Mouse (Mus musculus): ENCODE data around the gene Kifc1.
"Not testable (repeated sequence)": the region's sequence is repeated elsewhere in the genome, so short reads cannot be mapped to it uniquely, and the experiment has no call there.

Gene Kifc1

DNA sequence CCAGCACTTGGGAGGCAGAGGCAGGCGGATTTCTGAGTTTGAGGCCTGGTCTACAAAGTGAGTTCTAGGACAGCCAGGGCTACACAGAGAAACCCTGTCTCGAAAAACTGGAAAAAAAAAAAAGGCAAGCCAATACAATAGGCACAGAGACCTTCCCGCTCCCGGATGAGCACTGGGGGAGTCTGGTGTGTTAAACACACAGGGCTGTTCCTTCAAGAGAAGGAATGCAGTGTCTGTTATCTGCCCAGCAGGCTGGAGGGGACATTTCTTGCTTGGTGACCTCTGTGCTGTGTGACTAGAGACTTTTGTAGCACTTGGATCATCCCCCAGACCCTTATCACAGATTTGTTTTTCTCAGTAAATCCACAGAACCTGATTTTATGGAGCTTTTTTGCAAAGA is 11.2 kb upstream of the Kifc1 start:
- DNase-seq, result no peak

DNA sequence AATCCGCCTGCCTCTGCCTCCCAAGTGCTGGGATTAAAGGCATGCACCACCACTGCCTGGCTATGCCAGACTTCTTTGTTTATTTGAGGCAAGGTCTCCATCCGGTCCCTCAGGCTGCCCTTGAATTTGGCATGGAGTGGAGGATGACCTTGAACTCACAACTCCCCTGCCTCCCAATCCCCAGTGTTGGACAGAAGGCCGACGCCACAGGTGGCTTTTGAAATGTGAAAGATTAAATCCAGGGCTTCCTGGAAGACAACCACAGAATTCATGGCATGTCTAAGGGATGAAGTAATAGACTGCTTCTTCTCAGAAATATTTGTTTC is 10.5 kb upstream of the Kifc1 start:
- DNase-seq, result no peak

DNA sequence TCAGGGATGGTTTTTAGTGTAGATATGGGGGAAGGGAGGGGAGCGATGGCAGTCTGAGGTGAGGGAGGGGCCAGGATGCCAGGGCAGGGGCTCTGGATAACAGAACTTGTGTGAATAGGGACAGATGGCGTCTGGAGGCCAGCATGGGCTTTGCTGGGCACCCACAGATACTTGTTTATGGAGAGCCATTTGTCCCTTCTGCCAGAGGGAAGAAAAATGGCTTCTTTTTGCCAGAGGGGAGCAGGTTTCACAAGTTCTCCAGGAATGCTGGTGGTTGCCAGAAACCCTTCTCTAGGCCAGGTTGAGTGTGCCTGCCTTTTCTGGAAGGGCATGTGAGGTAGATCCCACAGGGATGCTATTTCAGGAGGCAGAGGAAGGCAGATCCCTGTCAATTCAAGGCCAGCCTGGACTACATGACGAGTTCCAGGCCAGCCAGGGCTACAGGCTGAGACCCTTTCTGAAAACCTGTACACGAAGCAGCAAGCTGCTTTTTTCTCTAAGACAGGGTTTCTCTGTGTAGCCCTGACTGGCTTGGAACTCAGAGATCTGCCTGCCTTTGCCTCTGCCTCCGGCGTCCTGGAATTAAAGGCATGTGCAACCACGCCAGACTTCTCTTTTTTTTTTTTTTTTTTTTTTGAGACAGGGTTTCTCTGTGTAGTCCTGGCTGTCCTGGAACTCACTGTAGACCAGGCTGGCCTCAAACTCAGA is 10.0 kb upstream of the Kifc1 start:
- no peak for DNase-seq

DNA sequence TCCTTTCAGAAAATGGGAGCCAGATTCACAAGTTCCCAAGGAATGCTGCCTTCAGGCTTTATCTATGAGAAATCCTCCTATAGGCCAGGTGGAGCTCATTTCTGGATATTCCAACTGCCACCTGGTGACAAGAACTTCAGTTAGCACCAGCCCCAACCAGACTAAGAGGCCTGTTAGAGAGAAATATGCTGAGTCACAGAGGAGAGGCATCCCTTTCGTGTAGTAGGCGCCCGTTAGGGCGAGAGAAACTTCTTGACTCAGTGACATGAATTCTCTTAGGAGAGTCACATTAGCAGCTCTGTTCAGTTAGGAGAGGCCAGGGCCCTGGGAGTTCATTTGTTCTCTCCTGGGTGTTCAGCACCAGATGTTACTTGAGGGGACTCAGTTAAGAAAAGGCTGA is 9.2 kb upstream of the Kifc1 start:
- DNase-seq, result no peak

DNA sequence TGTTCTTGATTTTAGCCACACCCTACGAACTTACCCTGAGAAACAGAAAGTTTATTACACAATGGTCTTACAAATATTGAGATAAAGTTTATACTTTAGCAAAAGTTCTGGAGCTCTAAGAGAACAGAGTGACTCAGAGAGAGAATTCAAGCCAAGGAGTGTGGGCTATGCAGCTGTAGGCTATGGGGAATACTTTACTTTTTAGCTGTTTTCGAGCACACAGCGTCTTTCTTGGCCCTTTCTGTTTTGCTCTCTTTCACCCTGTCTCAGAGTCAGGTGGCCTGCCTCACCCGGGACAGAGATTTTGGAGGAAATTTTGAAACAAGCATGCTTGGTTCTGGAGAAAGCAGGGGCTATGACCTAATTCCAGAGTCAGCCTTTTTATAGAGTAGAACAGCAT is 7.7 kb upstream of the Kifc1 start:
- not testable (repeated sequence) for DNase-seq

DNA sequence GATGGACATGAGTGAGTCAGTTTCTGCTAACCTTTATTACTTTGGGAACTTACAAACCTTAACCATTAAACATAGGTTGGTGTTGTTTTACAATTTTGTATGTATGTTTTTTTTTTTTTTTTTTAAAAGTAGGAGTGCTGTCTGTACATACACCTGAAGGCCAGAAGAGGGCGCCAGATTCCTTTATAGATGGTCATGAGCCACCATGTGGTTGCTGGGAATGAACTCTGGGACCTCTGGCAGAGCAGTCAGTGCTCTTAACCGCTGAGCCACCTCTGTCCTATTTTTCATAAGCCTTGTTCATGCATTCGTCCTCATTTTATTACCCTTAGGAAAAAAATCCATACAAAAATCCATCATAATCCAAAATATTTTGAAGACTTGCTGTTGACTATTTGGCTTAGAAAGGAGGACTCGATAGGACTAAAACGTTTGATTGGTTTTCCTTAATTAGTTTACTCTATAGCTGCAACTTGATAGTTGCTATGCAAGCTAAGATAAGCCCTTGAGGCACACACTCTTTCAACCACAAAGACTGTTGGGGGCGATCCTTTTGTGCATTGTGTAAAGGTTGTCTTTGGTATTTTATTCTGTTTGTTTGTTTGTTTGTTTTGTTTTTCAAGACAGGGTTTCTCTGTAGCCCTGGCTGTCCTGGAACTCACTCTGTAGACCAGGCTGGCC is 6.8 kb upstream of the Kifc1 start:
- peak in 1 of 2 experiments; percentile 58 for DNase-seq

DNA sequence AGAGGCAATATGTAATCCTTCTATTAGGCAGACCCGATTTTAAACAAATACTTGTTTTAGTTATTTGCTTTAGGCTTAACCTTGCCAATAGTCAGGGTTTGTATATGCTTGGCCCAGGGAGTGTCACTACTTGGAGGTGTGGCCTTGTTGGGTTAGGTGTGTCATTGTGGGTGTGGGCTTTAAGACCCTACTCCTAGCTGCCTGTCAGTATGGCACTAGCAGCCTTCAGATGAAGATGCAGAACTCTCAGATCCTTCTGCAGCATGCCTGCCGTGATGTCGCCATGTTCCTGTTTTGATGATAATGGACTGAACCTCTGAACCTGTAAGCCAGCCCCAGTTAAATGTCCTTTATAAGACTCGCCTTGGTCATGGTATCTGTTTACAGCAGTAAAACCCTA is 2.5 kb upstream of the Kifc1 start:
- DNase-seq, result not testable (repeated sequence)

DNA sequence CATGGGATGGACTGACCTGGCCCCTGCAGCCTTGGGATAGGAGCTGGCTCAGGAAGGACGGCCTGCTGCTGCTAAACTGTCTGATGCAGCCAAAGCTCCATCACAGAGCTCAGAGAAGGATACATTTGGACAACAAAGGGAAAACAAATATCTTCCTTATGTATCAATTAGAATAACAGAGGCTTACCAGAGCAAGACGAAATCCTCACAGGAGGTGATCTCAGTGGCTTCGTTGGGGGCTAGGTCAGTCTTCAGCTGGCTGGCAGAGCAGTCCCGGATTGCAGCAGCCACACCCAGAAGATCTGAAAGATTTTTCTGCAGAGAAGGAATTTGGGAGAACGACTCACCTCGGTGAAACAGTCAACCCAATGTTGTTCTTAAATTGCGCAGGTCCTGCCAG is 2.0 kb upstream of the Kifc1 start:
- no peak for DNase-seq

DNA sequence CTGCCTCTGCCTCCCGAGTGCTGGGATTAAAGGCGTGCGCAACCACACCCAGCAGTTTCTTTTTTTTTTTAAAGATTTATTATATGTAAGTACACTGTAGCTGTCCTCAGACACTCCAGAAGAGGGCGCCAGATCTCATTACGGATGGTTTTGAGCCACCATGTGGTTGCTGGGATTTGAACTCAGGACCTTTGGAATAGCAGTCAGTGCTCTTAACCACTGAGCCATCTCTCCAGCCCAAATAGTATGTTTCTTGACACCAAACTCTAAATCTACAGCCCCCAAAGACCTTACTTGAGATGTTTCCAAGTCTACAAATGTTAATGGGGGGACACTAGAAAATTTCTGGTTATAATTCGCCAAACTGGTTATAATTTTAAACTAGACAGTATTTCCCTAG is 1.4 kb upstream of the Kifc1 start:
- DNase-seq, result not testable (repeated sequence)

DNA sequence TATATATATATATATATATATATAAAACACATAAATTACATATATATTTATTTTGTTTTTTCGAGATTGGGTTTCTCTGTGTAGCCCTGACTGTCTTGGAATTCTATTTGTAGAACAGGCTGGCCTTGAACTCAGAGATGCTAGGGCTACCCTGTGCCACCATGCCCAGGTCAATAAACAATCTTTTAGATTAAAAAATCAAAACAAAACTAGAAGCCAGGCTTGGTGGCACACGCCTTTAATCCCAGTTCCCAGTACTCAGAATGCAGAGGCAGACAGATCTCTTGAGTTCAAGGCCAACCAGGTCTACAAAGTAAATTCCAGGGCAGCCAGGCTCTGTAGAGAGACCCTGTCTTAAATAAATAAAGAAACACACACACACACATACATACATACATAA is 896 bp upstream of the Kifc1 start:
- DNase-seq, result no peak

DNA sequence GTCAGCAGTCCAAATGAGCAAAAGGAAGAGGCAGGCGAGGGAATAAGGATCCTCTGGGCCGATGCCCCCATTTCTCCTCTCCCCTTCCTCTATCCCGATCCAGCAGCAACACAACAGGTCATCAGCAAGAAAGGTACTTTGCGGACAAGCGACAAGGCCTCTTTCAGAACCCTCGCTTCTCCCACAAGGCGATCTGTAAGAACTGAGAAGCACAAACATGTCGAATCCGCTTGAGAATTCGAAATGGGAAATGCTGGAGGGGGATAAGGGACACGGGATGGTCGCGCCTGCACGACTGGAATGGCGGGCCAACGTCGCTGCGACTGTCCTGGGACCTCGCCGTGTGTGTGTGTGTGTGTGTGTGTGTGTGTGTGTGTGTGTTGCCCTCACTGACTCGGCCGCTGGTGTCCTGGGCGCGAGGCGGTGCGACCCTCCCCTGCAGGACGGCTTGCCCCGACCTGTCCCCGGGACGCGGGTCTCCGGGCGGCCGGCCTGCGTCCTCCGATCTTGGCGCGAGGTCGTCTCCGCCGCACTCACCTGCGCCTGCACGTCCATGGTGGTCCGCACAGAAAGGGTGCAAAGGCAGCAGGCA is 424 bp downstream of the Kifc1 start:
- DNase-seq, result not testable (repeated sequence)

DNA sequence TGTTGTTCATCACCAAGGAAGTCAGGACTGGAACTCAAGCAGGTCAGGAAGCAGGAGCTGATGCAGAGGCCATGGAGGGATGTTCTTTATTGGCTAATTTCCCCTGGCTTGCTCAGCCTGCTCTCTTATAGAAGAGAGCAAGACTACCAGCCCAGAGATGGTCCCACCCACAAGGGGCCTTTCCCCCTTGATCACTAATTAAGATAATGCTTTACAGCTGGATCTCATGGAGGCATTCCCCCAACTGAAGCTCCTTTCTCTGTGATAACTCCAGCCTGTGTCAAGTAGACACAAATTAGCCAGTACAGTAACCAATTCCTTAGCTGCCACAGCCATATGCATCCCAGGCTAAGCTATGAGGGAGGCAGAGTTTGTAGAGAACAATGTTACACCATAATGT is 2.2 kb downstream of the Kifc1 start:
- DNase-seq, result not testable (repeated sequence)

DNA sequence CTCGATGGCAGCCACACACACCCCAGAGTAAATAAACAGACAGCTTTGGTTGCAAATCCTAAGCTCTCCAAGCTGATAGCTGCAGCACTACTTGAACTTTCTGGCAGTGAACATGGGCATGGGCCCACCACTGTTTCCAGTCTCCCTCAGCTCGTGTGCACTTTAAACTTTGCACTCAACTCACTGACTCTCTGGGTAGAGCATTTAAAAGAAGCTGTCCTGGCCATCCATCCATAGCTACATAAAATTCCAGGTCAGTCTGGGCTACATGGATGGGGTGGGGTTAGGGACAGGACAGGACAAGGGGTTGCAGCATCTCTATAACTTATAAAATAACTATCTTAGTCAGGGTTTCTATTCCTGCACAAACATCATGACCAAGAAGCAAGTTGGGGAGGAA is 2.7 kb downstream of the Kifc1 start:
- DNase-seq, result not testable (repeated sequence)

DNA sequence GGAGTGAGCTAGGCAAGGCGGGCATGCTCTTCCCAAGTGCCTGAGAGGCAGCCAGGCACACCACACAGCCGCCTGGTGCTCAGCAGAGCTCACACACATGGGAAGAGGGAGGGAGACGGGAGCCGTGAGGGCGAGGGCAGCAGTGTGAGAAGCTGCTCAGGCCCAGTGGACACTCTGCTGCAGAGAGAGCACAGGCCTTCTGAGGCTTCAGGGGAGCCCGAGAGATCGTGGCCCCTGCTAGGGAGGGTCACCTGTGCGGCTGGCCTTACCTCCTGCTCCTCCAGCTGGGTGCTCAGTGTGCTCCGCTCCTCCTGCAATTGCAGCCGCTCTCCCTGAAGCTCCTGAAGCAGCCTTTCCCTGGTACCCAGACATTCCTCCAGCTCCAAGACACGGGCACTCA is 6.1 kb downstream of the Kifc1 start:
- DNase-seq, result not testable (repeated sequence)

DNA sequence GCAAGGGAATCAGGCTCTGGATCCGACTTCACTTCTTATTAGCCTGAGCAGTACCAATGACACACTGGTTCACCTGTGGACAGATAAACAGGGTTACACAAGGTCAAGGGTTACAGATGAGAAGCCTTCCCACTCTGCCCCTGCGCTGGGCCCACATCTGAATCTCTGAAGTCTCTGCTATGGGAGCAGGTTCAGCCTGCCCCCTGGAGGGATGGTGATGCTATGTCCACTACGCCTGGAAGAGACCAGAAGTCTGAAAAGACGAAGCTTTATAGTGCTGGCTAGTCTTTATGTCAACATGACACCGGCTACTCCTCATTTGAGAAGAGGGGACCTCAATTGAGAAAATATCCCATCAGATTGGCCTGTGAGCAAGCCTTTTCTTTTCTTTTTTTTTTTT is 14.7 kb downstream of the Kifc1 start:
- peak in 1 of 2 experiments; percentile 21 for DNase-seq

DNA sequence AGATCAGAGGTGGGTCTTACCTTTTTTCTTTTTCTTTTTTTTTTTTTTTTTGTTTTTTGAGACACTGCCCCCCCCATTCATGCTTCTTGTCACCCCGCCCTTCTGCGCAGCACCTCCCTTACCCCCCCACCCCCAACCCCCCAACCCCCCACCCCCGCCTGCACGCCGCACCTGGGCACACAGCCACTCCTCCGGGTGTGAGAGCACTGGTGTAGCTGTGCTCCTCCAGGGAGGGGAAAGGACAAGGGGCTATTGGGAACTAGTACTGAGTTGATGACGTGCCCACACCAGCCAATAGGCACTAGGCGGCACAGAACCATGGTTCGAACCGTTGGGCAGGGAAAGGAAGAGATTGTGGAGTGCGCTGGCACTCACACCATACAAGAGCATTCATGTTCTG is 16.1 kb downstream of the Kifc1 start:
- no peak for DNase-seq

DNA sequence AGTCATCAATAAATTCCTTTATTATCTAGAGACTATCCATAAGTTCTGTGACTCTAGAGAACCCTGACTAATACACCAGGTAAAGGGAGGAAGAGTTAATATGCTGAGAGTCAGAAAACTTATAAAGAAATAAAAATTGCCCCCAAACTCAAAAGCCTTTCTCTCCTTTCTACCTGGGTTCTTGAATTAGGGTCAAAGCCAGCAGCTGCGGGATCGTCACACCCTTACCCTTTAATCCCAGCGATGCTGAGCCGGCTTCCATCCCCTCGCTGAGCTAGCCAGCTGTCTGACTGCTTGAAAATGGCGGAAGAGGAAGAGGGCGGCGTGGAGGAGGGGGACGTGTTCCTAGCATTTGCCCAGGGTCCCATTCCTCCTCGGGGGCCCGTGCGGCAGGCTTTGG is 16.9 kb downstream of the Kifc1 start, which contains the start of gene Gm7029:
Gene Gm7029 (plus strand): TSS at position 301 of the 400 bp plus-strand sequence.
- not testable (repeated sequence) for DNase-seq

DNA sequence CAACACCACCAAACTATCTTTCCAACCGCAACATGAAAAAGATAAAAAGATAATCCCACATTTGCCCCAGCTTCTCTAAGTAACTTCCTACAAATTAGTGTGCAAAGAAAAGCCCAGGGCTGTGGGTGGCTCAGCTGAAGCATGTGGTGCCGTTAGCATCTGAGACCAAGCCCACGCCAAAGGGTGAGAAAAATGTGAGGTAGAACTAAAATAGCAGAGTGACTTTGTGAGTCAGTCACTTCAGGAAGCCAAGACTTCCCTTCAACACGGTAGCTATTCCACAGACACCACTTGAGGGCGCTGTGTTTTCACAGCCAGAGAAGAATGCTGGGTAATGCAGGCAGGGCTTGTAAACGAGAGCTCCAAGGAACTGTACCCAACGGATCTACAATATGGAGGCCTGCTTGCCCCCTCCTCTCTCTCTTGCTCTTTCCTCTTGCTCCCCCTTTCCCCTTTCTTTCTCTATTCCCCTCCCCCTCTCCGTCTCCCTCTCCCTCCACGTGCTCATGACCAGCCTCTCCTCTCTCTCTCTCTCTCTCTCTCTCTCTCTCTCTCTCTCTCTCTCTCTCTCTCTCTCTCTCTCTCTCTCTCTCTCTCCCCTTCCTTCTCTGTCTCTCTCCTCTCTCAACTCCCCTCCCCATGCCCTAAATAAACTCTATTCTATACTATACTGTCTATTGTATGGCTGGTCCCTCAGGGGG is 25.0 kb downstream of the Kifc1 start:
- peak; percentile 50 to 69 for DNase-seq

DNA sequence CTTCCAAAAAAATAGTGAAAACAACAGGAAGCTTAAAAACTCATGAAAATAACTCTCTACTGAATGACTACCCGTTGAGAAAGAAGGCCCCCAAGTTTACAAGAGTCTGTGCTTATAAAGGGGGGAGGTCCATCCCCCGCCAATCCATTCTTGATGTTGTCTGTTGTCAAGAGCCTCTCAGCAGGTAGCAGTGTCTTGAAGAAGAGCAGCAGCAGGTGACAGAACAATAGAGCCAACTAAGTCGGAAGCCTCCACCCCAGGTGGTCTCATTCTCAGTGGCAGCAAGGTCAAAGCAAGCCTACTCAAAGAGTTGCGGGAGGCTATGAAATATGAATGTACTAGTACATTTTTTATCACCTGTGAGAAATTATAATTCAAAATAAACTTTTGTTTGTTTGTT is 32.6 kb downstream of the Kifc1 start:
- no peak for DNase-seq

DNA sequence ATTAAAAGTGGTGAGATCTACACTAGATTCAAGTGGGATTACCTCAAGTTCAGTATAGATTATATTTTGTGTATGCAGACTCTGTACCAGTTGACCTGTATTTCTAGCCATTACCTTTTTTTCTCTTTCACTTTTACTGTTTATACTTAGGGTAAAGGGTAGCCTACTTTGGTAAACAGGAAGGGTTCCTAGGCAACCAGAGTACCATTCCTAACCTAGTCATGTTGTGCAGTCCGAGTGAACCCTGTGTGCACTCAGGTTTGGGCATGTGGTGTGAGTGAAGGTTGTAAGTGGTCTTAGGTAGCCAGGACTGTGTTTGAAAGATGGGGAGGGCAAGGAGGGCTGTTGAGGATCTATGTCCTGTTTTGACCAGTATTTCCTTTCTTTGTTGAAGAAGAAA is 39.1 kb downstream of the Kifc1 start:
- no peak for DNase-seq

DNA sequence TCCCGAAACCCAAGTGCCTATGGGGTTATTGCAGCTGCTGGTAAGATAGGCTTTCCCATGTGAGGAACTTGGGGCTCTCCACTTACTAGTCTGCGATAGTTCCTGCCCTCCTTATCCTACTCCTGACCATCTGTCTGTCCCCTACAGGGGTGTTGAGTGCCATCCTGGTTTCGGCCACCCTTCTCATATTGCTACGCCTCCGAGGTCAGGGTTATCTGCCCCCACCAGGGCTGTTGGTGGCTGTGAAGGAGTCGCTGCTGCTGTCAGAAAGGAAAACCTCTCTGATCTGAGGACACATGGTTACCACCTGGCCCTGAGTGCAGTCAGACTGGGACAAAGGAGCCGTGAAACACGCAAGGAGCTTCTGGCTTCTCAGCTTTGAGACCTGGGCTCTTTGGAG is 42.3 kb downstream of the Kifc1 start:
- no peak for DNase-seq

DNA sequence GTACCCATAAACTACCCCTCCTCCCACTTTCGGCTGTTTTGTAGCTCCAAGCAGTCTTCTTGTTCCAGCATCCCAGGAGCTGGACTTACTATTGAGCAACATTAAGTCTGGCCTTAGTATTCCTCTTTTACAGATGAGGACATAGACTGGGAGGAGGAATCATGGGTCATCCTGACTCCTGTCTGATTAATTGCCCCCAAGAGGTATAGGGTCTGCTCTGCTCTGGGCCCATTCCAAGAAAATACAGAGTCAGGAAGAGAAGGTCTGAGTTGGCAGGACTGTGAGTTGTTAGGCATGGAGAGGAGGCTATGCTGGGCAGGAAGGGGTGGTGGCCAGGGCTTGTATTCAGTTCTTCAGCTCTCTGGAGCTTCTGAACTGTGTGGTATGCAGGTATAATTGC is 46.3 kb downstream of the Kifc1 start:
- DNase-seq, result no peak

DNA sequence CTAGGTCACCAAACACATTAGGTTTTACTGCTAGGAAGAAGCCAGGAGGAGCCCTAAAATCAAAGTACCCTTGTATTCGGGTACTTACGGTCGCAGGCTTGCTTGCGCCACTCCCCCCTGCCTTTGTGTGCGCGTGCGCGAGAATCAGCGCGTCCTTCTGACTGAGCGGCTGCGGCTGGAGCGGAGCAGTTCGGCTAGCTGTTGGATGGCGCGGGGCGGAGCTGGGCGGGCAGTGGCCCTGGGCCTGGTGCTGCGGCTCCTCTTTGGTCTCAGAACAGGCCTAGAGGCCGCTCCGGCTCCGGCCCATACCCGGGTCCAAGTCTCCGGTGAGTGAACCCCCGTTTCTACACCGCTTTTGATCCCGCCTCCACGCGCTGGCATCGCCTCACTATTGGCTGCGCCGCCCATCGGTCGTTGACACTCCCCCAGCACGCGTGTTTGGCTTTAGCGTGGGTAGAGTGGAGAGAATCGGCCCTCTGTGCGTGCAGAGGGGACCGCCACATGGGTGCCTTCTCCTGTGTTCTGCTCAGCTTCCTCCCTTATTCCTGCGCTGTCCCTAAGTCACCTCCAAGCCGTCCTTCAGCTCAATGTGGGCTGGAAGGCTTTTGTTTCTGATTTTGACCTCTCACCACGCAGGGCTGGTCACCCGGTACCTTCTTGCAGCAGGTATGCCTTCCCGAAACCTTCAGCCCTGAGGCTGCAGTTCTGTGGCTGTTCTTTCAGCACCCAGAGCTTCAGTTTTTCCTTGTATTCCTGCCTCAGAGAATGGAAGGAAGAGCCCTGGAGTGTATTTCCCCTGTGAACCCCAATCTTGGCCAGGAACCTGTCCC is 47.3 kb downstream of the Kifc1 start, which contains the start of gene Cd320:
Gene Cd320 (plus strand): TSS at position 126 of the 830 bp plus-strand sequence.
- peak; percentile 93 to 94 for DNase-seq
